Mouse (Mus musculus) ES-E14 (cell line): ENCODE measurements around the gene Syt3.

Experiments used
- CHD2 ChIP-seq: IDR thresholded peaks from 2 replicates; pipeline ENCODE4 v1.6.1; 2014; ENCODE audit warnings: mild to moderate bottlenecking, low read depth, low read length, inconsistent platforms
- HCFC1 ChIP-seq: IDR thresholded peaks from 2 replicates; pipeline ENCODE4 v1.6.1; 2012; ENCODE audit warnings: low read length, inconsistent platforms, borderline replicate concordance; ENCODE audit not compliant: insufficient read depth
- MAFK ChIP-seq: IDR thresholded peaks from 2 replicates; pipeline ENCODE4 v1.6.1; 2014; ENCODE audit warnings: mild to moderate bottlenecking, low read depth, low read length, inconsistent platforms; ENCODE audit not compliant: insufficient read depth
- ZNF384 ChIP-seq: IDR thresholded peaks from 2 replicates; pipeline ENCODE4 v1.6.1; 2012; ENCODE audit warnings: low read depth, low read length, inconsistent platforms

DNA sequence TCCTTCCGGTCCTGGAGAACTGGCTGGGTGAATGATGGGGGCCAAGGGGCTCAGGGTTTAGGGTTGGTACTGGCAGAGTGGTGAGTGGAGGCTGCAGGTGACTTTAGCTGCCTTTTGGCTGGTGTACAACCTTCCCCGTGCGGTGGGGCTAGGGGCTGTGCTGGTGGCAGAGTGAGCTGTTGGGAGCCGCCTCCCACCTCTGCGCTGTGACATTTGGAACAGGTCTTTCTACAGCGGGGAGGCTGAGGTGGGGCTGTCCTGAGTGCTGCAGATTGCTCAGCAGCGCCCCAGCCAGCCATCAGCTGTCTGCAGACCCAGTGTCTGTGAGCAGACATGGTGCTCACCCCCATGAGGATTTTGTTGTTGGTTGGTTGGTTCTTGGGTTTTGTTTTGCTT, 61.6 kb downstream of the Syt3 start:
- TF ChIP-seq MAFK (no peak), ZNF384 (no peak), CHD2 (no peak), HCFC1 (no peak)
